Mouse (Mus musculus) brain, embryonic 18.5 days (tissue): ENCODE measurements at regions not wholly inside any gene's neighbourhood (a gene's known extent, or its start where the extent isn't known, plus 50 kb on each side); places are given as distances from the start of the nearest gene placed in this dataset.
A peak's percentile ranks its signal among the peaks of the same experiment; 100 is the strongest.
"Not testable (repeated sequence)": the region's sequence is repeated elsewhere in the genome, so short reads cannot be mapped to it uniquely, and the experiment has no call there.

Experiments used
- DNase-seq: peaks from one replicate; pipeline ENCODE4 v3.0.0-alpha.2; 2012; ENCODE audit warnings: low read depth, low spot score

DNA sequence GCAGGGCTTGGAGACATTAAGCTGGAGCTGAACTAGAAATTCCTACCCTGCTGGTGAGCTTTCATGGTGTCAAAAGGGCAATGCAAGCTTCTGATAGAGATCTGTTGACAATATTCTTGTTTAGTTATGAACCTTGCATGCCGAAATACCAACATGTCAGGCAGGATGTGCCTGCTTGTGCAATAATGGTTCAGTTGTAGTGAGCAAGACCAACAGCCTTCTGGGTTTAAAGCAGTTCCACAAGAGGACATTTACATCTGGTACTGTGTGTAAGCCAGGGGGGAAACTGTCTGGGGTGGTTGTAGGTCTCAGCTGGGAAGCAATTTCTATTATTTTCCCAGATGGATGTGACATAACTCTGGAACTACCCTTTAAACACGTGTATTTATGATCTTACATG is 987.6 kb upstream of the Gm38303 start:
- no peak for DNase-seq

DNA sequence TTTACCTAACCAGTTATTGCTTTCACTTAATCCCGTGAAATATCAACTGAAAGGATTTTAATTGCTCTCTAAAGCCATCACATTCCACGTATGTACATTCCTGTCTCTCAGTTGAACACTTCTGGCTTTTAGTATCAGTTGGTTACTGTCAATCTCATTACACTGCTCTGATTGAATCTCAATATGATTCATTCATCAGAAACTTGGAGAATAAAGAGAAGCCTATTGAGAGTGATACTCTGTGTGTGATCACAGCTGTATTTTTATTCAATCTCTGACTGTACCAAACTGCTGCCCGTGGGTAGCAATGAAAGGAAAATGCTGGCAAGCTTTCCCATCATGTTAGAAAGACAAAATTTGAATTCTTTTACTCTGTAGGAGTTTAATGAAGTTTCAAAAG is 957.5 kb upstream of the Gm38303 start:
- DNase-seq, result no peak

DNA sequence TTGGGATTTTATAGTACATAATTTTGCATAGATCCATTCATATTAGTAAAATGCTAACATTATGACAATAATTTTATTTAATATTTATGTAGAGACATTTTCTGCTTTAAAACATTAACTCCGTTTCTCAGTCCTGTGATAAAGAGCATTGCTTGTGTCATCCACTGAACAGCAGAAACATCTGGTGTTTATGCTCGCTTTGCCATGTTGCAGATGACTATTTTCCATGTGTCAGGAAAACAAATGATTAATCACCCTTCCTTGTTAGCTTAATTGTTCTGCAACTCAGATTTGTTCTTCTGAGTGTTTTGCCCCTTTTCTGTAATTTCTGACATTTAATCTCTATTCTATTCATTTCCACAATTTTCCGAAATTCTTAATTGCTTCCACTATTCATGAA is 925.6 kb upstream of the Gm38303 start:
- no peak for DNase-seq

DNA sequence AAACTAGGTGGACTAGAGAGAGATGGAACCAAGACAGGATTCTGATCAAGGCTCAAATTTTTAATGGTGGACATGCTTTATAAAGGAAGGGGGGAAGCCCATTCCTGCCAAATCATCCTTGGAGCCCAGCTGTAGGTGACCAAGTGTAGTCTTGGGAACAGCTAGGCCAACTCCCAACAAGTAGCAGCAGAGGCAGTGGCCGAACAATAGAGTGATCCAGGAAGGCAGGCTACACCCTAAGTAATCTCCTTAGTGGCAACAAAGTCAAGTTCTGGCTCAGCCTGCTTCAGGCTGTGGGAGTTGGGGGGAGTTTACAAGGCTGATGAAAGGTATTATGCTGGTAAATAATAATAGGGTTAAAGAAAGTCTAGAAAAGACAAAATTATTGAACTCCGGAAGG is 878.5 kb upstream of the Gm38303 start:
- no peak for DNase-seq

DNA sequence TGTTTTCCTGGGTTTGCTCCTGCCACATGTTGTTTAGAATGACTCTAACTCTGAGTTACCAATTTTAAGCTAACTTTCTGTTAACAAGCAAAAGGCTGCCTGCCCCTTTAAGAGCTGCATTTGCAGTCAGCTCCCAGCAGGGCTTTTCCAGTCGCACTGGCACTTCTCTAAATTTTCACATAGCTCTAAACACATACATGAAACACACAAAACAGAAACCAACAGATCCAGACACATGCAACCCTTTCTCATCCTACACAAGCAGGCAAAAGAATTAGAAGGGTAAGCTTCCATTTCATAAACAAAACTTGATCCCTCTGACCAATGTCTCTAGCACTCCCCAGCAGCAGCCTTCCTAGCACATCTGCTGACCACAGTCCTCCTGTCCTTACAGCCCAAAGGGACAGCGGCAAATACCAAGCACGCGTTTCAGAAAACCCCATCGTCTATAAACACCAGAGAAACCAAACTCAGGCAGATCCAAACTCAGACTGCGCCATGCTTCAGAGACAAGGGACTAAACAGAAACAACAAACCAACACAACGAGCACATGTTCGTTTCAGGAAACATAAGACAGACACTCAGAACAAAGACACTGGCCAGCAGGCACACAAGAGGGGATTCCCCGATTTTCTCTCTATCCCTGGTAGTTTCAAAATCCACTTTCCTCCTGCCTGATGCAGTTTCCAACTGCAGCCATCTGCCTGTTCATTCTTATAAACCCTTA is 877.6 kb upstream of the Gm38303 start:
- not testable (repeated sequence) for DNase-seq

DNA sequence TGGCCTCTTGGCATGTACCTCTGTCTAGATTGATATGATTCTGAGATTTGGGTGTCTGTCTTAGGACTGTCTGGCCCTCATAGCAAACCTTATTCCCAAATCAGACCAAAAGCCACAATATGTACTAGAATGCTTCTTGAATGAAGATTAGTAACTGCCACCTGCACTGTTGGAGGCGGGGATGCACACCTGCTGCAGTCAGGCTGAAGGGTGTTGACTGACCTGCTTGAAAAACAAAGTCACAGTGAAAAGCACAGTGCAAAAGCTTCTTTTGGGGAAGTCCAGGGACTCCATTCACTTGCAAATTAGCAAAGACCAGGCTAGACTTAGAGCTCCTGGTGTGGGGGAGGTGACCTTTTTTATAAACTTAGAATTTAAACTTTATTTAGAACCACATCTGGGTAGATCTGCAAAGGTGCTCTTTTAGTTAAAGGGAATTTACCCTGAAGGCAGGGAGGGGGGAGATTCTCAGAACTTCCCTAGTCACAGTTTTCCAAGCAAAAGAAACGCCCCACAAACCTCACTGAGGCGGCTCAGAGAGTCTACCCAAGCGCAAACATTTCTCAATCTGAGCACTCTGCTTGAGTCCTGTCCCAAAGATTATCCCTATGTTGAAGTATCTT is 876.9 kb upstream of the Gm38303 start:
- DNase-seq, result not testable (repeated sequence)

DNA sequence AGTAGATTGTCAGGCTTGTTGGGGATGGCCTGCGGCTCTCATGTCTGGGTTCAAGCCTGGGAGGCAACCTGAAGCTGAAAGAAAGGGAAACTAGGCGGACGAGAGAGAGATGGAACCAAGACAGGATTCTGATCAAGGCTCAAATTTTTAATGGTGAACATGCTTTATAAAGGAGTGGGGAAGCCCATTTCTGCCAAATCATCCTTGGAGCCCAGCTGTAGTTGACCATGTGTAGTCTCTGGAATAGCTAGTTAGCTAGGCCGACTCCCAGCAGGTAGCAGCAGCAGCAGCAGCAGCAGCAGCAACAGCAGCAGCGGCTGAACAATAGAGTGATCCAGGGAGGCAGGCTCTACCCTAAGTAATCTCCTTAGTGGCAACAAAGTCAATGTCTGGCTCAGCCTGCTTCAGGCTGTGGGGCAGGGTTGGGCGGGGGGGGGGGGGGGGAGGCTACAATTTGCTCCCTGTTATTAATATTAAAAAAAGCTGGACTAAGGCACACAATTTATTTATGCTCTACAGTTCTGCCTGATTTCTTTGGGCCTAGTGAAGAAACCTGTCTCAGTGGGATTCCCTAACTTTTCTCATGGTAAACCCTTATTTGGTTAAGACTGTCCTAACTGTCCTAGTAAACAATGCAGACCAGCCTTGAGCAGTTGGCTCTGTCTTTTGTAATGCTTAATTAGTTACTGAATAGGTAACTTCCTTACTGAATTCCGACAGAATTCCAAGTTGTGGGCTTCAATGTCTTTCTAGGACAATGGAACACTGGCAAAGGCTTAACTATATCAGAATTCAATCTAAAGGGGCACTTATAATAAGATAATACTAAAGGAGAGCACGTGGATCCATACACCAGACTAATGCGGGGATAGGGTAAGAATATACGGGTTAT is 875.7 kb upstream of the Gm38303 start:
- not testable (repeated sequence) for DNase-seq

DNA sequence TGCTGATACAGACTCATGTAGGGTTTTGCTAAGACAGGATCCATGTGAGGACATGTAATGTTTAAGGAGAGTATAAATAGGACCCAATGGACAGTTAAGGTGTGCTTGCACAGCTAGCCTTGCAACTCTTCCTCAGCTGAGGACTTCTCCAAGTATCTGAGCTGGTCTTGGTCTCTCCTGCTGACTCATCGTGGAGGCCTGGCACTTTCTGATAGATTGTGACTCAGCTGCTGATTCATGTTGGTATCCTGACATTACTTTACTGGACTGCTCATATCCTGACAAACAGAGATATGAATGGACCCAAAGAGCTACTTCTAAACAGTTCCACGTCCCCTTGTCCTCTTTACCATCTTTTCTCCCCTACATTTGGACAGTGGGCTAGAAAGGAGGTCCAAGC is 838.5 kb upstream of the Gm38303 start:
- no peak for DNase-seq

DNA sequence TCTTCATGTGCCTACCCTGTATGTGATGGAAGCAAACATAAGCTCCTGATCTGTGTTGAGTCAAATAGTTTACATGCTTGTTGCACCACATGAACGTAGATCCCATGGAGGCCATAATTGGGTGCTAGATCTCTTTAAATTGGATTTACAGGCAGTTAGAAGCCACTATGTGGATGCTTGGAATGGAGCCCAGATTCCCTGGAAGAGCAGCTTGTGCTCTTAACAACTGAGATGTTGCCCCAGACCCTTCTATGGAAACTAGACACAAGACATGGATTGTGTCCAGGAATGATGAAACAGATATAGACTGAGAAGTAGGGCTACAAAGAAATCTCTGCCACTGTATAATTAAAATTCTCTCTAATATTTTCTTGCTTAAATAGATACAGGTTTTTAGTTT is 819.9 kb upstream of the Gm38303 start:
- peak; percentile 51 for DNase-seq
